Mouse (Mus musculus): ENCODE results near the gene Cdkal1. TPM values are rescaled to one million over a fixed set of nuclear protein-coding genes. Genes with fewer than 3 reads are reported as not detected.

The Cdkal1 gene
- total and polyA plus RNA-seq, 3 experiments: 8.7 to 13.7 (median 9.5) TPM

DNA sequence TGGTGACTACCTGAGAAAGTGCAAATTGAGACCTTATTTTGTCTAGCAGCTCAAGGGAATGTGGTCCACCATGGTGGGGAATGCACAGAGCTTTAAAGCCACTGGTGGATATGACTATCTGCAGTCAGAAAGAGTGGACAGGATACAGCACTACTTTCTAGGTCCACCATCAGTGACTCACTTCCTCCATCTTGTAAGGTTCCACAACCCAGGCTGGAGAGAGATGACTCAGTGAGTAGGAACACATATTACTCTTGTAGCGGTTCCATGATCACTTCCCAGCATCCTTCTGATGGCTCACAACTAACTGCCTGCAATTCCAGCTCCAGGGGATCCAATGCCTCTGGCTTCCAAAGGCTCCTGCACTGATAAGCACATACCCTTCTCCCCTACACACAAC lies 47.9 kb upstream of the Cdkal1 start:
- no peak overlapping the region for H3K27ac ChIP-seq (ENCODE audit: insufficient read depth, low read depth)
- H3K36me3 ChIP-seq (replicated peaks in 1 of 2; ENCODE audit: control insufficient read depth in 1 of 2, insufficient read depth in 1 of 2, low read length in 1 of 2): peaks cover 3 to 20% of the 10 kb centered on the region in 2 experiments
- dilution Hi-C loops (cut with MboI; ENCODE audit: extremely low pct_ligation_motif_present, extremely low pct_unique_long_range_greater_than_20kb, low sequenced_read_pairs) (no loop called here), in situ Hi-C loops (cut with MboI; ENCODE audit: low pct_ligation_motif_present, low pct_unique_long_range_greater_than_20kb, low sequenced_read_pairs) (no loop called here)
- H3K27me3 ChIP-seq (replicated peaks): no peaks in the 10 kb centered on the region
- peak; percentile 61 for DNase-seq (ENCODE audit: extremely low read depth)
- peaks cover 17 to 35% of the 10 kb centered on the region in 2 experiments for H3K4me1 ChIP-seq (ENCODE audit: control insufficient read depth in 1 of 2, insufficient read depth in 2 of 2)
- H3K9me3 ChIP-seq (replicated peaks; ENCODE audit: low read length): no peaks in the 10 kb centered on the region
- TF ChIP-seq ZNF384 (IDR thresholded peaks at IDR 0.05; ENCODE audit: low read depth, low read length): no peak
- no peak for TF ChIP-seq ZKSCAN1 (IDR thresholded peaks at IDR 0.05; ENCODE audit: borderline replicate concordance, low read depth, low read length)
- no peak for TF ChIP-seq MAFK (IDR thresholded peaks at IDR 0.05; ENCODE audit: insufficient replicate concordance, low read length)
- TF ChIP-seq EP300 (IDR thresholded peaks at IDR 0.05; ENCODE audit: low read length): peak; percentile 76
- no peak for TF ChIP-seq POLR2A (IDR thresholded peaks at IDR 0.05; ENCODE audit: low read depth, low read length)
- TF ChIP-seq USF2 (conservative IDR thresholded peaks at IDR 0.05; ENCODE audit: low read depth, low read length): no peak
- peak; percentile 59; the same call in 1 of the 2 replicates for TF ChIP-seq IRF4 (IDR thresholded peaks at IDR 0.05; ENCODE audit: low read depth, low read length)
- no peak for TF ChIP-seq PAX5 (IDR thresholded peaks at IDR 0.05; ENCODE audit: low read length)
- TF ChIP-seq BHLHE40 (IDR thresholded peaks at IDR 0.05; ENCODE audit: low read depth, low read length): 0 out of 2 replicates have a peak, but pooled peaks have one; percentile 14
- TF ChIP-seq KAT2A (IDR thresholded peaks at IDR 0.05; ENCODE audit: insufficient replicate concordance, low read length): no peak
- peak; percentile 46; the same call in 1 of the 2 replicates for TF ChIP-seq ETS1 (conservative IDR thresholded peaks at IDR 0.05; ENCODE audit: low read depth, low read length)
- TF ChIP-seq GABPA (IDR thresholded peaks at IDR 0.05; ENCODE audit: insufficient replicate concordance, low read depth, low read length): no peak
- TF ChIP-seq POLR2AphosphoS2 (IDR thresholded peaks at IDR 0.05; ENCODE audit: low read depth, low read length): no peak
- TF ChIP-seq JUN (IDR thresholded peaks at IDR 0.05; ENCODE audit: insufficient read depth, low read depth, low read length): peak; percentile 60
- TF ChIP-seq MEF2A (IDR thresholded peaks at IDR 0.05; ENCODE audit: borderline replicate concordance, low read depth, low read length): no peak
- TF ChIP-seq RAD21 (IDR thresholded peaks at IDR 0.05; ENCODE audit: low read depth, low read length): no peak
- no peak for TF ChIP-seq HCFC1 (IDR thresholded peaks at IDR 0.05; ENCODE audit: low read depth, low read length)
- no peak for TF ChIP-seq SIN3A (IDR thresholded peaks at IDR 0.05; ENCODE audit: low read length)
- TF ChIP-seq NELFE (IDR thresholded peaks at IDR 0.05; ENCODE audit: low read depth, low read length): no peak
- TF ChIP-seq CHD2 (IDR thresholded peaks at IDR 0.05; ENCODE audit: low read length): no peak
- peak; percentile 77 for TF ChIP-seq JUND (conservative IDR thresholded peaks at IDR 0.05; ENCODE audit: low read depth, low read length)
- H3K79me2 ChIP-seq (replicated peaks; ENCODE audit: control insufficient read depth, extremely low read depth, insufficient read depth, poor library complexity, severe bottlenecking): no peaks in the 10 kb centered on the region
- no peak overlapping the region for H3K4me2 ChIP-seq (ENCODE audit: insufficient read depth, low read depth, poor library complexity, severe bottlenecking)
- H3K9ac ChIP-seq (ENCODE audit: insufficient read depth, low read depth): no peak overlapping the region
- H3K4me3 ChIP-seq (replicated peaks in 1 of 3; ENCODE audit: low read depth in 2 of 3, low read length in 2 of 3, poor library complexity in 1 of 3): no peak overlapping the region

DNA sequence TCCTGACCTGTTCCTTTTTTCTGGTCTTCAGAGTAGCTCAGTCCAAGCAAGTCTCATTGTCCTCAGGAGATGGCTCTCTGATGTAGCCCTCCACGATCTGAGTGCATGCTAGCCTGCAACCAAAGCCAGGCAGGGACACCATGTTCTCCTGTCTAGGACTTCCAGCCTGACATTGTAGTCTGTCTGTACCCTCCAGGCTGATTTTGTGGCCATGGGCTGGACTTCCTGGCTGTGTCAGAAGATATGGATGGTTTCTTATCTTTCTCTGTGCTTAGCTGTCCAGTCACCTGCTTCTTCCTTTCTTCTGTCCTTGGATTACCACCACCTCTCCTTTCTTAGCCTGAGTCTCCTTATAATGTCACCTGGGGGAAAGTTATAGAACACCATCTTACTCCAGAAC lies 47.2 kb upstream of the Cdkal1 start:
- dilution Hi-C loops (cut with MboI; ENCODE audit: extremely low pct_ligation_motif_present, extremely low pct_unique_long_range_greater_than_20kb, low sequenced_read_pairs): no loop called here

More for the DNA sequence above, 47.2 kb upstream of the Cdkal1 start:
- H3K4me2 ChIP-seq (ENCODE audit: insufficient read depth, low read depth, poor library complexity, severe bottlenecking): no peak overlapping the region
- H3K4me1 ChIP-seq (ENCODE audit: control insufficient read depth in 1 of 2, insufficient read depth in 2 of 2): peaks cover 12 to 28% of the 10 kb centered on the region in 2 experiments
- no peaks in the 10 kb centered on the region for H3K9me3 ChIP-seq (replicated peaks; ENCODE audit: low read length)
- H3K9ac ChIP-seq (ENCODE audit: insufficient read depth, low read depth): no peak overlapping the region
- no peaks in the 10 kb centered on the region for H3K79me2 ChIP-seq (replicated peaks; ENCODE audit: control insufficient read depth, extremely low read depth, insufficient read depth, poor library complexity, severe bottlenecking)
- DNase-seq (ENCODE audit: extremely low read depth): no peak
- peaks cover 0 to 13% of the 10 kb centered on the region in 2 experiments for H3K36me3 ChIP-seq (replicated peaks in 1 of 2; ENCODE audit: control insufficient read depth in 1 of 2, insufficient read depth in 1 of 2, low read length in 1 of 2)
- no peak overlapping the region for H3K4me3 ChIP-seq (replicated peaks in 1 of 3; ENCODE audit: low read depth in 2 of 3, low read length in 2 of 3, poor library complexity in 1 of 3)
- H3K27ac ChIP-seq (ENCODE audit: insufficient read depth, low read depth): no peak overlapping the region
- TF ChIP-seq MAX (IDR thresholded peaks at IDR 0.05; ENCODE audit: low read length) (no peak), POLR2AphosphoS2 (IDR thresholded peaks at IDR 0.05; ENCODE audit: low read depth, low read length) (no peak), RAD21 (IDR thresholded peaks at IDR 0.05; ENCODE audit: low read depth, low read length) (no peak), HCFC1 (IDR thresholded peaks at IDR 0.05; ENCODE audit: low read depth, low read length) (no peak), NELFE (IDR thresholded peaks at IDR 0.05; ENCODE audit: low read depth, low read length) (no peak), BHLHE40 (IDR thresholded peaks at IDR 0.05; ENCODE audit: low read depth, low read length) (no peak), ELF1 (IDR thresholded peaks at IDR 0.05; ENCODE audit: low read depth, low read length) (no peak), ETS1 (conservative IDR thresholded peaks at IDR 0.05; ENCODE audit: low read depth, low read length) (no peak), EP300 (IDR thresholded peaks at IDR 0.05; ENCODE audit: low read length) (no peak), ZKSCAN1 (IDR thresholded peaks at IDR 0.05; ENCODE audit: borderline replicate concordance, low read depth, low read length) (no peak), MEF2A (IDR thresholded peaks at IDR 0.05; ENCODE audit: borderline replicate concordance, low read depth, low read length) (no peak), SIN3A (IDR thresholded peaks at IDR 0.05; ENCODE audit: low read length) (no peak), CHD2 (IDR thresholded peaks at IDR 0.05; ENCODE audit: low read length) (no peak), MYC (IDR thresholded peaks at IDR 0.05; ENCODE audit: low read depth, low read length) (no peak), MAFK (IDR thresholded peaks at IDR 0.05; ENCODE audit: insufficient replicate concordance, low read length) (no peak), ZC3H11A (IDR thresholded peaks at IDR 0.05; ENCODE audit: low read depth, low read length) (no peak), TBP (conservative IDR thresholded peaks at IDR 0.05; ENCODE audit: low read depth, low read length) (no peak)
- in situ Hi-C loops (cut with MboI; ENCODE audit: low pct_ligation_motif_present, low pct_unique_long_range_greater_than_20kb, low sequenced_read_pairs): no loop called here
- H3K27me3 ChIP-seq (replicated peaks): no peaks in the 10 kb centered on the region
